13 mouse cellular contexts compared by ENCODE assay signal in the genomic region with DNA sequence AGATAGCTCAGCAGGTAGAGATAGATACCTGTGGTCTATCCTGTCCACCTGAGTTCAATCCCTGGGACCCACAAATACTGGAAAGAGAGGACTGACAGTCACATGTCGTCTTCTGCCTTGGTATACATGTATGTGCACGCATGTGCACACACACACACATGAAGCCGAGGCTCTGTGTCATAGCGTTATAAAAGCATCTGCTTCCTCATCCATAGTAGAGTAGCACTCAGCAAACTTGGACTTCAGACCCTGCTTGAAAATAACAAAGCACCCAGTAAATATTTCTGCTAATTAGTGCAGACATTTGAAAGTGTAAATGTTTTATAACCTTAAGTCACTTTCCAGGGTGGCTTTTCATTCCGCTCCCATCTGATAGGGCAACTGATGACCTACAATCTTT.
"Had no signal": no experiment of that assay in that cellular context is flagged by ENCODE, and none has a peak within 500 bp of the region (broad histone marks: within the 10 kb centered on the region; RNA-seq: fewer than 3 reads in every experiment).

No protein-coding gene starts in this region.

- DNase-seq: lung, adult 18-20 months; lung, embryonic 14.5 days; lung, postnatal 10 days; lung, postnatal 4 days; midbrain, embryonic 14.5 days; right cerebral cortex, postnatal 14 days; thymus, adult 18-20 months; thymus, postnatal 14 days; thymus, postnatal 36 days had no signal

- H3K27me3 ChIP-seq: midbrain, embryonic 12.5 days; neural tube, embryonic 12.5 days; stomach, embryonic 15.5 days had no signal

- H3K4me1 ChIP-seq: midbrain, embryonic 10.5 days; midbrain, embryonic 12.5 days; neural tube, embryonic 12.5 days; stomach, embryonic 15.5 days had no signal

- H3K9me3 ChIP-seq: midbrain, embryonic 10.5 days; midbrain, embryonic 12.5 days; neural tube, embryonic 12.5 days; stomach, embryonic 15.5 days had no signal

- H3K9ac ChIP-seq: lung, embryonic 14.5 days; midbrain, embryonic 12.5 days; neural tube, embryonic 12.5 days; stomach, embryonic 15.5 days had no signal

- H3K27ac ChIP-seq: midbrain, embryonic 10.5 days; midbrain, embryonic 12.5 days; neural tube, embryonic 12.5 days; stomach, embryonic 15.5 days had no signal

- H3K4me3 ChIP-seq: midbrain, embryonic 10.5 days; midbrain, embryonic 12.5 days; neural tube, embryonic 12.5 days; stomach, embryonic 15.5 days had no signal

- H3K4me2 ChIP-seq: lung, embryonic 14.5 days; midbrain, embryonic 12.5 days; neural tube, embryonic 12.5 days; stomach, embryonic 15.5 days had no signal

- H3K36me3 ChIP-seq: midbrain, embryonic 10.5 days; midbrain, embryonic 12.5 days; neural tube, embryonic 12.5 days; stomach, embryonic 15.5 days had no signal
